Mouse (Mus musculus) lung, embryonic 14.5 days (tissue): ENCODE results near the gene Gm43302. TPM values are rescaled to one million over a fixed set of nuclear protein-coding genes. Genes with fewer than 3 reads are reported as not detected.
A peak's percentile ranks its signal among the peaks of the same experiment; 100 is the strongest.
"Not testable (repeated sequence)": the region's sequence is repeated elsewhere in the genome, so short reads cannot be mapped to it uniquely, and the experiment has no call there.

Experiments used
- ATAC-seq: fragments of 200-750 bp; cut with Nextera tagmentation; 2 replicates; pipeline ENCODE4 v1.8.0; 2017; ENCODE audit warnings: mild to moderate bottlenecking, moderate TSS enrichment, moderate library complexity; ENCODE audit not compliant: insufficient read depth
- DNase-seq: peaks from one replicate; pipeline ENCODE4 v3.0.0-alpha.2; 2015
- H3K27ac ChIP-seq: fragments of 300-500 bp; sonication (generic); 2 replicates; pipeline ENCODE4 v1.5.1; 2014; ENCODE audit warnings: low read depth, mild to moderate bottlenecking, moderate library complexity
- H3K27me3 ChIP-seq: fragments of 300-500 bp; sonication (generic); 2 replicates; pipeline ENCODE4 v1.6.1; 2014; ENCODE audit warnings: low read length, control low read depth; ENCODE audit not compliant: insufficient read depth
- H3K36me3 ChIP-seq: fragments of 300-500 bp; sonication (generic); 2 replicates; pipeline ENCODE4 v1.6.1; 2014; ENCODE audit warnings: control low read depth; ENCODE audit not compliant: insufficient read depth
- H3K4me1 ChIP-seq: fragments of 300-500 bp; sonication (generic); 2 replicates; pipeline ENCODE4 v1.6.1; 2014; ENCODE audit warnings: antibody characterized with exemption, control low read depth; ENCODE audit not compliant: insufficient read depth
- H3K4me2 ChIP-seq: fragments of 300-500 bp; sonication (generic); 2 replicates; pipeline ENCODE4 v1.6.1; 2014; ENCODE audit warnings: mild to moderate bottlenecking
- H3K4me3 ChIP-seq: fragments of 300-500 bp; sonication (generic); 2 replicates; pipeline ENCODE4 v1.5.1; 2014; ENCODE audit warnings: low read depth, low read length
- H3K9ac ChIP-seq: fragments of 300-500 bp; sonication (generic); 2 replicates; pipeline ENCODE4 v1.6.1; 2014
- H3K9me3 ChIP-seq: fragments of 300-500 bp; sonication (generic); 2 replicates; pipeline ENCODE4 v1.6.1; 2016; ENCODE audit warnings: low read depth, low read length, control low read depth
- CTCF ChIP-seq: IDR thresholded peaks from 2 replicates; pipeline ENCODE4 v1.5.1; 2016; ENCODE audit warnings: antibody characterized with exemption, low read depth
- WGBS: fragments of 180-500 bp; shearing (Covaris S2); extraction: QIAGEN DNeasy Blood & Tissue Kit; methylation state at CpG from one replicate; pipeline ENCODE4 v1.1.7; 2014; 5-methylcytosine and 5-hydroxymethylcytosine counted together
- polyA plus RNA-seq: library from polyadenylated mRNA; unstranded; fragments of >200 nt; fragmentation: Nextera tagmentation; extraction: Ambion mirVana; gene quantifications from 2 replicates; pipeline ENCODE4 v1.2.1, GENCODE M21; 2014

Gm43302 gene
- polyA plus RNA-seq, 1 experiment from 2014 or later = 0.29 TPM

GRCm38 (mm10) chr5:105236040-105236439 lies 57.5 kb downstream of the Gm43302 start:
- WGBS = 85% methylated on average over 3 of the region's 3 CpGs
- not testable (repeated sequence) for H3K9ac ChIP-seq, ATAC-seq, H3K27me3 ChIP-seq, H3K4me2 ChIP-seq, H3K36me3 ChIP-seq, H3K9me3 ChIP-seq, H3K27ac ChIP-seq, H3K4me1 ChIP-seq, H3K4me3 ChIP-seq, DNase-seq

GRCm38 (mm10) chr5:105208957-105209356 lies 84.5 kb downstream of the Gm43302 start:
- H3K27me3 ChIP-seq, H3K4me2 ChIP-seq, H3K36me3 ChIP-seq, H3K27ac ChIP-seq, H3K4me1 ChIP-seq, H3K9me3 ChIP-seq, H3K4me3 ChIP-seq, H3K9ac ChIP-seq, ATAC-seq, DNase-seq: not testable (repeated sequence)
- no CpG with 5 or more reads among the region's 3 CpGs for WGBS

GRCm38 (mm10) chr5:105200791-105201355 lies 92.6 kb downstream of the Gm43302 start:
- ATAC-seq, H3K27me3 ChIP-seq, H3K36me3 ChIP-seq, DNase-seq, H3K27ac ChIP-seq, H3K9me3 ChIP-seq, H3K4me3 ChIP-seq, H3K4me2 ChIP-seq, H3K9ac ChIP-seq, H3K4me1 ChIP-seq: not testable (repeated sequence)
- 89% methylated on average over 4 of the region's 4 CpGs for WGBS

- ATAC-seq, H3K9ac ChIP-seq, H3K4me2 ChIP-seq, H3K9me3 ChIP-seq, H3K27ac ChIP-seq, H3K4me3 ChIP-seq, H3K4me1 ChIP-seq, H3K36me3 ChIP-seq, H3K27me3 ChIP-seq, DNase-seq: not testable (repeated sequence)
- 83% methylated on average over 1 of the region's 1 CpGs for WGBS
Measured at GRCm38 (mm10) chr5:105199149-105199548, 94.3 kb downstream of the Gm43302 start.

GRCm38 (mm10) chr5:105197915-105198560 lies 95.5 kb downstream of the Gm43302 start:
- H3K36me3 ChIP-seq, H3K4me2 ChIP-seq, H3K27me3 ChIP-seq, ATAC-seq, DNase-seq, H3K27ac ChIP-seq, H3K4me3 ChIP-seq, H3K9me3 ChIP-seq, H3K4me1 ChIP-seq, H3K9ac ChIP-seq: not testable (repeated sequence)

GRCm38 (mm10) chr5:105196308-105196707 lies 97.2 kb downstream of the Gm43302 start:
- DNase-seq, H3K4me1 ChIP-seq, H3K4me2 ChIP-seq, H3K27me3 ChIP-seq, H3K27ac ChIP-seq, H3K4me3 ChIP-seq, H3K9me3 ChIP-seq, H3K36me3 ChIP-seq, H3K9ac ChIP-seq: not testable (repeated sequence)
- WGBS = 64% methylated on average over 5 of the region's 5 CpGs
- ATAC-seq = peak; percentile 49; the same call in 1 of the 2 replicates

GRCm38 (mm10) chr5:105192536-105192935 lies 101.0 kb downstream of the Gm43302 start:
- not testable (repeated sequence) for ATAC-seq, DNase-seq, H3K4me2 ChIP-seq, H3K27me3 ChIP-seq, H3K4me3 ChIP-seq, H3K4me1 ChIP-seq, H3K9me3 ChIP-seq, H3K36me3 ChIP-seq, H3K27ac ChIP-seq, H3K9ac ChIP-seq
- 57% methylated on average over 2 of the region's 2 CpGs for WGBS

GRCm38 (mm10) chr5:105181446-105181845 lies 112.0 kb downstream of the Gm43302 start:
- H3K9me3 ChIP-seq = no peaks in the 10 kb centered on the region
- no peaks in the 10 kb centered on the region for H3K27me3 ChIP-seq
- ATAC-seq = no peak
- TF ChIP-seq CTCF = no peak
- H3K4me2 ChIP-seq = no peak overlapping the region
- H3K36me3 ChIP-seq = no peaks in the 10 kb centered on the region
- no peak overlapping the region for H3K9ac ChIP-seq
- H3K4me3 ChIP-seq = no peak overlapping the region
- no peak for DNase-seq
- no peaks in the 10 kb centered on the region for H3K4me1 ChIP-seq
- H3K27ac ChIP-seq = no peak overlapping the region

Other genes with a start within 250 kb of the Gm43302 start
- 2.6 and 2.7 TPM in 2 replicates for gene Gbp9, start 154.2 kb downstream of the Gm43302 start, polyA plus RNA-seq
- 0.24 and 0.34 TPM in 2 replicates for gene Gbp8, start 154.2 kb downstream of the Gm43302 start, polyA plus RNA-seq
- 0.66 and 1.2 TPM in 2 replicates for gene Gbp4, start 154.1 kb downstream of the Gm43302 start, polyA plus RNA-seq
- gene Gbp10, start 54.2 kb downstream of the Gm43302 start, polyA plus RNA-seq = 0.26 TPM in 1 of 2 replicates, not detected in the other
- gene Gbp6, start within 50 bp of the Gm43302 start, polyA plus RNA-seq = 1.0 and 1.6 TPM in 2 replicates
- 10.4 and 11.3 TPM in 2 replicates for gene Lrrc8b, start 122.1 kb upstream of the Gm43302 start, polyA plus RNA-seq
- 23.4 and 24.7 TPM in 2 replicates for gene Lrrc8c, start 225.7 kb upstream of the Gm43302 start, polyA plus RNA-seq